ENCODE assay signal across 11 mouse cellular contexts in genomic region chr9:92412045-92412444, GRCm38 (mm10). TPM values are rescaled to one million over a fixed set of nuclear protein-coding genes. Genes with fewer than 3 reads are reported as not detected.
DNase-seq lines count a peak whose midpoint lies in the region; ATAC-seq and TF ChIP-seq lines count a peak whose summit lies in the region.
"Had no signal": no experiment of that assay in that cellular context is flagged by ENCODE, and none has a peak within 500 bp of the region (broad histone marks: within the 10 kb centered on the region; RNA-seq: fewer than 3 reads in every experiment).

No protein-coding gene starts in this region.

- no peak overlapping the region for H3K4me3 ChIP-seq in intestine, embryonic 15.5 days (replicated peaks)
- no peak overlapping the region for H3K4me3 ChIP-seq in intestine, postnatal 0 days (ENCODE audit: low read depth, low read length)
- H3K4me3 ChIP-seq in lung, embryonic 16.5 days (ENCODE audit: low read length), result no peak overlapping the region
- H3K4me3 ChIP-seq in midbrain, embryonic 13.5 days (replicated peaks), result no peak overlapping the region

- no peak overlapping the region for H3K9ac ChIP-seq in intestine, embryonic 15.5 days
- no peak overlapping the region for H3K9ac ChIP-seq in intestine, postnatal 0 days (ENCODE audit: low read depth, low read length)
- no peak overlapping the region for H3K9ac ChIP-seq in lung, embryonic 16.5 days (ENCODE audit: low read length)
- no peak overlapping the region for H3K9ac ChIP-seq in midbrain, embryonic 13.5 days (replicated peaks)

- no peaks in the 10 kb centered on the region for H3K9me3 ChIP-seq in intestine, embryonic 15.5 days
- H3K9me3 ChIP-seq in intestine, postnatal 0 days (ENCODE audit: control insufficient read depth), result no peaks in the 10 kb centered on the region
- no peaks in the 10 kb centered on the region for H3K9me3 ChIP-seq in lung, embryonic 16.5 days (ENCODE audit: control insufficient read depth, low read length)
- no peaks in the 10 kb centered on the region for H3K9me3 ChIP-seq in midbrain, embryonic 13.5 days

- H3K36me3 ChIP-seq in intestine, embryonic 15.5 days, result no peaks in the 10 kb centered on the region
- no peaks in the 10 kb centered on the region for H3K36me3 ChIP-seq in intestine, postnatal 0 days (ENCODE audit: control insufficient read depth, insufficient read depth)
- no peaks in the 10 kb centered on the region for H3K36me3 ChIP-seq in lung, embryonic 16.5 days (ENCODE audit: control insufficient read depth, insufficient read depth, low read length)
- H3K36me3 ChIP-seq in midbrain, embryonic 13.5 days, result no peaks in the 10 kb centered on the region

- no peak overlapping the region for H3K4me2 ChIP-seq in intestine, embryonic 15.5 days (replicated peaks)
- no peak overlapping the region for H3K4me2 ChIP-seq in intestine, postnatal 0 days (replicated peaks; ENCODE audit: low read depth)
- H3K4me2 ChIP-seq in lung, embryonic 16.5 days (ENCODE audit: low read depth, low read length), result no peak overlapping the region
- no peak overlapping the region for H3K4me2 ChIP-seq in midbrain, embryonic 13.5 days (replicated peaks)

- no peaks in the 10 kb centered on the region for H3K27me3 ChIP-seq in intestine, embryonic 15.5 days (replicated peaks)
- no peaks in the 10 kb centered on the region for H3K27me3 ChIP-seq in intestine, postnatal 0 days (replicated peaks; ENCODE audit: control insufficient read depth, insufficient read depth, low read length)
- H3K27me3 ChIP-seq in lung, embryonic 16.5 days (ENCODE audit: control insufficient read depth, insufficient read depth, low read depth, low read length), result no peaks in the 10 kb centered on the region
- no peaks in the 10 kb centered on the region for H3K27me3 ChIP-seq in midbrain, embryonic 13.5 days
- H3K27me3 ChIP-seq: CH12.LX had no signal

- 55% methylated on average over 2 of the region's 2 CpGs for whole genome bisulfite sequencing in intestine, embryonic 15.5 days
- 77% methylated on average over 2 of the region's 2 CpGs for WGBS in intestine, postnatal 0 days
- WGBS in lung, embryonic 16.5 days, result 42% methylated on average over 2 of the region's 2 CpGs
- 88% methylated on average over 2 of the region's 2 CpGs for WGBS in midbrain, embryonic 13.5 days

- no peak for TF ChIP-seq CTCF in intestine, postnatal 0 days (IDR thresholded peaks at IDR 0.05; ENCODE audit: low read depth)

- H3K4me1 ChIP-seq in intestine, embryonic 15.5 days (replicated peaks), result no peaks in the 10 kb centered on the region
- H3K4me1 ChIP-seq in intestine, postnatal 0 days (replicated peaks; ENCODE audit: control insufficient read depth, insufficient read depth, low read length), result no peaks in the 10 kb centered on the region
- peaks cover 2% of the 10 kb centered on the region; the same call in 1 of the 2 replicates for H3K4me1 ChIP-seq in lung, embryonic 16.5 days (replicated peaks; ENCODE audit: control insufficient read depth, insufficient read depth, low read length)
- no peaks in the 10 kb centered on the region for H3K4me1 ChIP-seq in midbrain, embryonic 13.5 days (replicated peaks)

- ATAC-seq in intestine, embryonic 15.5 days, result peak; percentile 58; the same call in 1 of the 2 replicates
- ATAC-seq in intestine, postnatal 0 days, result no peak
- peak; percentile 80 for ATAC-seq in lung, embryonic 16.5 days (ENCODE audit: low read depth)
- no peak for ATAC-seq in midbrain, embryonic 13.5 days

- DNase-seq in 3T3-L1 (ENCODE audit: low read depth, low spot score), result peak; percentile 71
- DNase-seq in gastrocnemius, postnatal 10 days, result peak; percentile 13
- no peak for DNase-seq in neural tube, embryonic 10.5 days (ENCODE audit: extremely low spot score, low spot score)
- DNase-seq in layer of hippocampus, postnatal 14 days (ENCODE audit: low spot score in 2 of 2), result no peak
- DNase-seq: adrenal gland, adult 8-10 months; embryo, embryonic 11 days had no signal

- H3K27ac ChIP-seq in intestine, embryonic 15.5 days, result no peak overlapping the region
- H3K27ac ChIP-seq in intestine, postnatal 0 days (ENCODE audit: low read depth, low read length), result no peak overlapping the region
- H3K27ac ChIP-seq in lung, embryonic 16.5 days (ENCODE audit: low read length), result peak overlapping the region; percentile 19; the same call in 1 of the 2 replicates
- no peak overlapping the region for H3K27ac ChIP-seq in midbrain, embryonic 13.5 days

RNA-seq across cellular contexts. Expression of gene Plscr4, which starts 45.1 kb away (rescaled TPM):
- 5.6 and 6.5 TPM in 2 replicates for polyA plus RNA-seq in intestine, embryonic 15.5 days (2015; fragmentation: Nextera tagmentation; extraction: Ambion mirVana)
- polyA plus RNA-seq in intestine, postnatal 0 days (2015; fragmentation: Nextera tagmentation; extraction: Ambion mirVana), result 4.3 and 4.6 TPM in 2 replicates
- total RNA-seq in gastrocnemius, postnatal 10 days (2021), result 1 to 10 TPM; 5.3 to 6.5 TPM
- polyA plus RNA-seq in lung, embryonic 16.5 days (2015; fragmentation: Nextera tagmentation; extraction: Ambion mirVana), result 16.8 and 17.9 TPM in 2 replicates
- polyA plus RNA-seq in midbrain, embryonic 13.5 days (2015; fragmentation: Nextera tagmentation; extraction: Ambion mirVana), result 0.98 and 1.1 TPM in 2 replicates
- 1 to 10 TPM; 1.7 to 1.8 TPM for total RNA-seq in layer of hippocampus, postnatal 14 days (2021)
- total RNA-seq: CH12.LX had no signal

Comparison
In these comparisons a context has a peak if more than half of its experiments do, and no peak if none do; other contexts are left out.
1. ATAC-seq: peak in intestine, embryonic 15.5 days (single experiment) and lung, embryonic 16.5 days (single experiment); none in intestine, postnatal 0 days (single experiment) and midbrain, embryonic 13.5 days (single experiment).
2. DNase-seq: peak in 3T3-L1 (single experiment) and gastrocnemius, postnatal 10 days (single experiment); none in neural tube, embryonic 10.5 days (single experiment) and layer of hippocampus, postnatal 14 days (0 of 2).